ENCODE assay signal across 12 mouse cellular contexts in the genomic region with DNA sequence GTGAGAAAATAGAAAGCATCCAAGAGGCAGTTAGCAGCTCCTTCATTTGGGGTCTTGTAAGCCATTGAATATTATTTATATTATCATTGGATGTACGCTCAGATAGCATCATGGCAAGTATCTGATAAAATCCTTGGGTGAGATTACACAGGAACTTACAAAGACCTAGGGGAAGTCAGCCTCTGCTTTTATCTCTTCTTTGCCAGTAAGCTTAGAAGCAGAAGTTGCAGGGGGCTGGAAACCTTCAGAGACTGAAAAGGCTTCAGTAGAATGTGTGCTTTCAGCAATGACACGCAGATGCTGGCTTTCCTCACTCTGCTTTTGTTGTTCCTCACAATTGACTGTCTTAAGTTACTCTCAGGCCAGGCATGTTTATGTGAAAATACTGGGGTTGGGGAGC.
"Had no signal": no experiment of that assay in that cellular context is flagged by ENCODE, and none has a peak within 500 bp of the region (broad histone marks: within the 10 kb centered on the region; RNA-seq: fewer than 3 reads in every experiment).

No protein-coding gene starts in this region.

- DNase-seq: kidney, postnatal 4 days; lung, adult 2 months; retina, postnatal 1 day; right cerebral cortex, postnatal 25 days; thymus, postnatal 36 days had no signal

- H3K27me3 ChIP-seq: liver, embryonic 15.5 days; midbrain, embryonic 15.5 days; neural tube, embryonic 12.5 days had no signal

- H3K4me1 ChIP-seq: limb, embryonic 10.5 days; liver, embryonic 15.5 days; midbrain, embryonic 15.5 days; neural tube, embryonic 12.5 days had no signal

- H3K4me2 ChIP-seq: liver, embryonic 11.5 days; liver, embryonic 15.5 days; midbrain, embryonic 11.5 days; midbrain, embryonic 15.5 days; neural tube, embryonic 12.5 days had no signal

- H3K9ac ChIP-seq: liver, embryonic 15.5 days; midbrain, embryonic 15.5 days; neural tube, embryonic 12.5 days had no signal

- H3K4me3 ChIP-seq: limb, embryonic 10.5 days; liver, embryonic 15.5 days; midbrain, embryonic 15.5 days; neural tube, embryonic 12.5 days had no signal

- ATAC-seq: lung, postnatal 0 days; midbrain, embryonic 15.5 days had no signal

- H3K27ac ChIP-seq: limb, embryonic 10.5 days; liver, embryonic 15.5 days; midbrain, embryonic 15.5 days; neural tube, embryonic 12.5 days had no signal

- H3K9me3 ChIP-seq: limb, embryonic 10.5 days; liver, embryonic 15.5 days; midbrain, embryonic 15.5 days; neural tube, embryonic 12.5 days had no signal

- H3K36me3 ChIP-seq: limb, embryonic 10.5 days; liver, embryonic 15.5 days; midbrain, embryonic 15.5 days; neural tube, embryonic 12.5 days had no signal
